Mouse (Mus musculus): ENCODE measurements around the gene Sbf2.
"Not testable (repeated sequence)": the region's sequence is repeated elsewhere in the genome, so short reads cannot be mapped to it uniquely, and the experiment has no call there.

Gene Sbf2

GRCm38 (mm10) chr7:110583705-110584104, 31.0 kb downstream of the Sbf2 start:
- DNase-seq (ENCODE audit: extremely low read depth, low read depth), result no peak

GRCm38 (mm10) chr7:110565815-110566549, 48.7 kb downstream of the Sbf2 start:
- no peak for DNase-seq (ENCODE audit: extremely low read depth, low read depth)

GRCm38 (mm10) chr7:110561647-110562046, 53.1 kb downstream of the Sbf2 start:
- no peak for DNase-seq (ENCODE audit: extremely low read depth, low read depth)

- no peak for DNase-seq (ENCODE audit: extremely low read depth, low read depth)
These were observed 57.7 kb downstream of the Sbf2 start for GRCm38 (mm10) chr7:110557001-110557400.

GRCm38 (mm10) chr7:110556221-110556620, 58.5 kb downstream of the Sbf2 start:
- DNase-seq (ENCODE audit: extremely low read depth, low read depth), result no peak

- no peak for DNase-seq (ENCODE audit: extremely low read depth, low read depth)
These were observed 59.5 kb downstream of the Sbf2 start for GRCm38 (mm10) chr7:110555260-110555659.

GRCm38 (mm10) chr7:110548268-110548667, 66.5 kb downstream of the Sbf2 start:
- DNase-seq (ENCODE audit: extremely low read depth, low read depth), result peak; percentile 10

- DNase-seq (ENCODE audit: extremely low read depth, low read depth), result no peak
These were observed 71.4 kb downstream of the Sbf2 start for GRCm38 (mm10) chr7:110543341-110543740.

- no peak for DNase-seq (ENCODE audit: extremely low read depth, low read depth)
These were observed 75.5 kb downstream of the Sbf2 start for GRCm38 (mm10) chr7:110539266-110539665.

- DNase-seq (ENCODE audit: extremely low read depth, low read depth), result not testable (repeated sequence)
These were observed 84.4 kb downstream of the Sbf2 start for GRCm38 (mm10) chr7:110530295-110530694.

- DNase-seq (ENCODE audit: extremely low read depth, low read depth), result no peak
These were observed 89.5 kb downstream of the Sbf2 start for GRCm38 (mm10) chr7:110525090-110525775.

GRCm38 (mm10) chr7:110516241-110517220, 98.2 kb downstream of the Sbf2 start:
- no peak for DNase-seq (ENCODE audit: extremely low read depth, low read depth)

GRCm38 (mm10) chr7:110514131-110514530, 100.6 kb downstream of the Sbf2 start:
- no peak for DNase-seq (ENCODE audit: extremely low read depth, low read depth)

GRCm38 (mm10) chr7:110498653-110499052, 116.1 kb downstream of the Sbf2 start:
- no peak for DNase-seq (ENCODE audit: extremely low read depth, low read depth)

- DNase-seq (ENCODE audit: extremely low read depth, low read depth), result no peak
These were observed 123.7 kb downstream of the Sbf2 start for GRCm38 (mm10) chr7:110491038-110491437.

- no peak for DNase-seq (ENCODE audit: extremely low read depth, low read depth)
These were observed 129.7 kb downstream of the Sbf2 start for GRCm38 (mm10) chr7:110485051-110485450.

- no peak for DNase-seq (ENCODE audit: extremely low read depth, low read depth)
These were observed 143.7 kb downstream of the Sbf2 start for GRCm38 (mm10) chr7:110470987-110471386.

GRCm38 (mm10) chr7:110463471-110463870, 151.3 kb downstream of the Sbf2 start:
- no peak for DNase-seq (ENCODE audit: extremely low read depth, low read depth)

- DNase-seq (ENCODE audit: extremely low read depth, low read depth), result peak; percentile 8
These were observed 182.4 kb downstream of the Sbf2 start for GRCm38 (mm10) chr7:110432301-110432700.

GRCm38 (mm10) chr7:110416318-110416717, 198.4 kb downstream of the Sbf2 start:
- no peak for DNase-seq (ENCODE audit: extremely low read depth, low read depth)

GRCm38 (mm10) chr7:110414276-110414675, 200.4 kb downstream of the Sbf2 start:
- no peak for DNase-seq (ENCODE audit: extremely low read depth, low read depth)

GRCm38 (mm10) chr7:110402092-110402491, 212.6 kb downstream of the Sbf2 start:
- no peak for DNase-seq (ENCODE audit: extremely low read depth, low read depth)

Data from MEL-GATA-1-ER (cell line).